Mouse (Mus musculus): ENCODE measurements around the gene Lpxn. TPM values are rescaled to one million over a fixed set of nuclear protein-coding genes. Genes with fewer than 3 reads are reported as not detected.
A peak's percentile ranks its signal among the peaks of the same experiment; 100 is the strongest.

Lpxn gene
- total and polyA plus RNA-seq, 2 experiments from 2014 or later: 1.3 to 1.8 TPM

GRCm38 (mm10) chr19:12804237-12804636, 8.2 kb downstream of the Lpxn start:
- Histone ChIP-seq H3K4me3 (ENCODE audit: low read depth, low read length) (no peak overlapping the region), H3K36me3 (ENCODE audit: insufficient read depth) (no peaks in the 10 kb centered on the region), H3K27ac (ENCODE audit: low read depth, low read length) (no peak overlapping the region), H3K9ac (no peak overlapping the region), H3K4me2 (ENCODE audit: low read depth) (no peak overlapping the region), H3K9me3 (ENCODE audit: low read length) (no peaks in the 10 kb centered on the region), H3K4me1 (ENCODE audit: insufficient read depth) (no peaks in the 10 kb centered on the region), H3K27me3 (ENCODE audit: insufficient read depth, low read length) (no peaks in the 10 kb centered on the region)
- DNase-seq: no peak
- no peak for TF ChIP-seq CTCF (IDR thresholded peaks at IDR 0.05; ENCODE audit: low read depth)
- no peak for ATAC-seq
- 85% methylated on average over 1 of the region's 1 CpGs for WGBS

GRCm38 (mm10) chr19:12805730-12806129, 9.7 kb downstream of the Lpxn start:
- Histone ChIP-seq H3K9ac (no peak overlapping the region), H3K27me3 (ENCODE audit: insufficient read depth, low read length) (no peaks in the 10 kb centered on the region), H3K4me2 (ENCODE audit: low read depth) (no peak overlapping the region), H3K9me3 (ENCODE audit: low read length) (no peaks in the 10 kb centered on the region), H3K4me1 (ENCODE audit: insufficient read depth) (no peaks in the 10 kb centered on the region), H3K36me3 (ENCODE audit: insufficient read depth) (no peaks in the 10 kb centered on the region), H3K4me3 (ENCODE audit: low read depth, low read length) (no peak overlapping the region), H3K27ac (ENCODE audit: low read depth, low read length) (no peak overlapping the region)
- ATAC-seq (no peak), DNase-seq (no peak)
- no peak for TF ChIP-seq CTCF (IDR thresholded peaks at IDR 0.05; ENCODE audit: low read depth)
- 91% methylated on average over 3 of the region's 3 CpGs for WGBS

- Histone ChIP-seq H3K27ac (ENCODE audit: low read depth, low read length) (no peak overlapping the region), H3K9me3 (ENCODE audit: low read length) (no peaks in the 10 kb centered on the region), H3K4me3 (ENCODE audit: low read depth, low read length) (no peak overlapping the region), H3K27me3 (ENCODE audit: insufficient read depth, low read length) (no peaks in the 10 kb centered on the region), H3K4me2 (ENCODE audit: low read depth) (no peak overlapping the region), H3K4me1 (ENCODE audit: insufficient read depth) (no peaks in the 10 kb centered on the region), H3K36me3 (ENCODE audit: insufficient read depth) (no peaks in the 10 kb centered on the region), H3K9ac (no peak overlapping the region)
- TF ChIP-seq CTCF (IDR thresholded peaks at IDR 0.05; ENCODE audit: low read depth): no peak
- 75% methylated on average over 2 of the region's 2 CpGs for WGBS
- no peak for DNase-seq
- ATAC-seq: no peak
These were observed 10.2 kb downstream of the Lpxn start for GRCm38 (mm10) chr19:12806214-12806613.

DNA sequence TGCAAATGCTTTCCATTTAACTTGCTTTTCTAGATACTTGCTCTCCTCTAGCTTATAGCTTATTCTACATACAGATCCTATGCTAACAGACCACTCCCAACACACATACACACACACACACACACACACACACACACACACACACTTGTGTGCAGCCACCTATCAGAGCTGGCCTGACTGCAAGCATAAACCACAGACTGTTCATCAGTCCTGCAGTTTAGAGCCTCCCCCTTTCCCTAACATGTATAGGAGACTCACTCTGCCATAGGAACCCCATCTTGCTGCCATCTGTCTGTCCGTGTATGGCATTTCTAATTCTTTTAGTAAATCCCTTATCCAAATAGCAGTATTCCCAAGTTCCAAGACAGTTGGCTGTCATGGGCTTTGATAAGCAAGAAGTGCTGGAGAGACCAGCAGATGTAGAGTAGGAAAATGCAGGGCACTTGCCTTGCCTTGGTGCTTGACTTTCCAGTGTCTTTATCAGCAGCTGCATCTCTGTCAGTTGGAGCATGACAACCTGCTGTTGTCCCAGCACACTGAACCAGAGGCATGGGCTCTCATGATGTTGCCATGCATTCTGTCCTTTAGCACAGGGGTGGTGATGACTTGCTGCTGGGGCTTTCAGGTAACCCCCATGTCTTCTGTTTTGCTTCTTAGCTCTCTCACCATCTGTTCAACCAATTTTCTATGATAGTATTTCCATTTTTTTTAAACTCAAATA, 16.8 kb downstream of the Lpxn start:
- Histone ChIP-seq H3K4me3 (ENCODE audit: low read depth, low read length) (no peak overlapping the region), H3K27me3 (ENCODE audit: insufficient read depth, low read length) (no peaks in the 10 kb centered on the region), H3K9me3 (ENCODE audit: low read length) (no peaks in the 10 kb centered on the region), H3K4me1 (ENCODE audit: insufficient read depth) (no peaks in the 10 kb centered on the region), H3K27ac (ENCODE audit: low read depth, low read length) (no peak overlapping the region), H3K9ac (no peak overlapping the region), H3K36me3 (ENCODE audit: insufficient read depth) (no peaks in the 10 kb centered on the region), H3K4me2 (ENCODE audit: low read depth) (no peak overlapping the region)
- WGBS: 55% methylated on average over 1 of the region's 1 CpGs
- TF ChIP-seq CTCF (IDR thresholded peaks at IDR 0.05; ENCODE audit: low read depth): no peak
- ATAC-seq (no peak), DNase-seq (no peak)

GRCm38 (mm10) chr19:12813883-12814282, 17.9 kb downstream of the Lpxn start:
- Histone ChIP-seq H3K4me2 (ENCODE audit: low read depth) (no peak overlapping the region), H3K27ac (ENCODE audit: low read depth, low read length) (no peak overlapping the region), H3K9ac (no peak overlapping the region), H3K4me1 (ENCODE audit: insufficient read depth) (no peaks in the 10 kb centered on the region), H3K36me3 (ENCODE audit: insufficient read depth) (no peaks in the 10 kb centered on the region), H3K4me3 (ENCODE audit: low read depth, low read length) (no peak overlapping the region), H3K9me3 (ENCODE audit: low read length) (no peaks in the 10 kb centered on the region), H3K27me3 (ENCODE audit: insufficient read depth, low read length) (no peaks in the 10 kb centered on the region)
- ATAC-seq (no peak), DNase-seq (no peak)
- 87% methylated on average over 1 of the region's 1 CpGs for WGBS
- TF ChIP-seq CTCF (IDR thresholded peaks at IDR 0.05; ENCODE audit: low read depth): no peak

GRCm38 (mm10) chr19:12818507-12818906, 22.5 kb downstream of the Lpxn start:
- Histone ChIP-seq H3K4me3 (ENCODE audit: low read depth, low read length) (no peak overlapping the region), H3K9me3 (ENCODE audit: low read length) (no peaks in the 10 kb centered on the region), H3K9ac (no peak overlapping the region), H3K4me2 (ENCODE audit: low read depth) (no peak overlapping the region), H3K36me3 (ENCODE audit: insufficient read depth) (no peaks in the 10 kb centered on the region), H3K4me1 (ENCODE audit: insufficient read depth) (no peaks in the 10 kb centered on the region), H3K27me3 (ENCODE audit: insufficient read depth, low read length) (no peaks in the 10 kb centered on the region), H3K27ac (ENCODE audit: low read depth, low read length) (no peak overlapping the region)
- 95% methylated on average over 1 of the region's 1 CpGs for WGBS
- DNase-seq: no peak
- ATAC-seq: no peak
- TF ChIP-seq CTCF (IDR thresholded peaks at IDR 0.05; ENCODE audit: low read depth): no peak

DNA sequence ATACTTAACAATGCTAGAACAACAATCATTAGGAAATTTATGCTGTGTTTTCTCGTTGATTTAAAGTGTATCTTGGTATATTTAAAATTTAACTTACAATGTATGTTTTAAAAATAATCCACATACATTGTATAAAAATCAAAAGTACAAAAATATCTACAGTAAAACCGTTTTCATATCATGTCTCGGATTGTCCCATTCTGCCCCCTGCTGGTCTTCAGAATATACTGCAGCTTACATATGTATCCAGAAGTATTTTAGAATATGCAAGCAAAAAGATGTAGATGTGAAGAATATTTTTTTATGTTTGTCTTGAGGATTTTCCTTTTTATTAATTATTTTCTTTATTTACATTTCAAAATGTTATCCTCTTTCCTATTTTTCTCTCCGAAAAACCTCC, 24.4 kb downstream of the Lpxn start:
- no peak overlapping the region for H3K27ac ChIP-seq (ENCODE audit: low read depth, low read length)
- no peak overlapping the region for H3K4me2 ChIP-seq (ENCODE audit: low read depth)
- no peak overlapping the region for H3K9ac ChIP-seq
- no peaks in the 10 kb centered on the region for H3K9me3 ChIP-seq (ENCODE audit: low read length)
- H3K4me3 ChIP-seq (ENCODE audit: low read depth, low read length): no peak overlapping the region
- H3K36me3 ChIP-seq (ENCODE audit: insufficient read depth): no peaks in the 10 kb centered on the region
- peak; percentile 65 for TF ChIP-seq CTCF (IDR thresholded peaks at IDR 0.05; ENCODE audit: low read depth)
- 34% methylated on average over 4 of the region's 4 CpGs for WGBS
- ATAC-seq (no peak), DNase-seq (peak; percentile 54)
- no peaks in the 10 kb centered on the region for H3K4me1 ChIP-seq (ENCODE audit: insufficient read depth)
- H3K27me3 ChIP-seq (ENCODE audit: insufficient read depth, low read length): no peaks in the 10 kb centered on the region

All from forebrain, postnatal 0 days (tissue).